Mouse (Mus musculus): ENCODE measurements around the gene Cebpb. TPM values are rescaled to one million over a fixed set of nuclear protein-coding genes. Genes with fewer than 3 reads are reported as not detected.
"Not testable (repeated sequence)": the region's sequence is repeated elsewhere in the genome, so short reads cannot be mapped to it uniquely, and the experiment has no call there.

Cebpb gene
- 226 and 227 TPM in 2 replicates for polyA plus RNA-seq (2012; ENCODE audit: insufficient read depth, insufficient read length, missing spikeins)

DNA sequence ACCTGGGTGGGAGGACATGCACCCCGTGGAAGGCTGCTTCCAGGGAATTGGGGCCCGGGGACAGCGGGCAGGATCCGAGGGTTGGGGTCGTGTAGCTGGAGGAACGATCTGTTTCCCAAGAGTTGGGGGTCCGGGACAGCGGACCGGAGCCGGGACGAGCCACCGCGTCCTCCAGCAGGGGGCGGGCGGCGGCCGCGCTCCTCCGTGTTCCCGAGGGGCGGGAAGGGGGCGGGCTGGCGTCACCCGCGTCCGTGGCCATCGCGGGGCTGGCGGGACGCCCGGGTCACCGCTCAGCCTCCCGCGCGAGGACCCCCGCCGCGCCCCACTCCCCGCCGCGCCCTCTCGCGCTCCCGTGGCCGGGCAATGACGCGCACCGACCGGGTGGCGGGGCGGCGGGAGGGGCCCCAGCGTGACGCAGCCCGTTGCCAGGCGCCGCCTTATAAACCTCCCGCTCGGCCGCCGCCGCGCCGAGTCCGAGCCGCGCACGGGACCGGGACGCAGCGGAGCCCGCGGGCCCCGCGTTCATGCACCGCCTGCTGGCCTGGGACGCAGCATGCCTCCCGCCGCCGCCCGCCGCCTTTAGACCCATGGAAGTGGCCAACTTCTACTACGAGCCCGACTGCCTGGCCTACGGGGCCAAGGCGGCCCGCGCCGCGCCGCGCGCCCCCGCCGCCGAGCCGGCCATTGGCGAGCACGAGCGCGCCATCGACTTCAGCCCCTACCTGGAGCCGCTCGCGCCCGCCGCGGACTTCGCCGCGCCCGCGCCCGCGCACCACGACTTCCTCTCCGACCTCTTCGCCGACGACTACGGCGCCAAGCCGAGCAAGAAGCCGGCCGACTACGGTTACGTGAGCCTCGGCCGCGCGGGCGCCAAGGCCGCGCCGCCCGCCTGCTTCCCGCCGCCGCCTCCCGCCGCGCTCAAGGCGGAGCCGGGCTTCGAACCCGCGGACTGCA is at the start of gene Cebpb:
Cebpb (plus strand) TSS at position 418 of the 954 bp plus-strand sequence.
- Histone ChIP-seq H3K4me1 (ENCODE audit: control insufficient read depth, insufficient read depth, insufficient read length, low read length) (peaks cover 8% of the 10 kb centered on the region; the same call in 1 of the 2 replicates), H3K4me3 (ENCODE audit: insufficient read depth, low read depth, low read length) (peak within 1 kb of the TSS; percentile 95), H3K27ac (replicated peaks; ENCODE audit: low read depth, low read length) (peak within 1 kb of the TSS; percentile 95)

DNA sequence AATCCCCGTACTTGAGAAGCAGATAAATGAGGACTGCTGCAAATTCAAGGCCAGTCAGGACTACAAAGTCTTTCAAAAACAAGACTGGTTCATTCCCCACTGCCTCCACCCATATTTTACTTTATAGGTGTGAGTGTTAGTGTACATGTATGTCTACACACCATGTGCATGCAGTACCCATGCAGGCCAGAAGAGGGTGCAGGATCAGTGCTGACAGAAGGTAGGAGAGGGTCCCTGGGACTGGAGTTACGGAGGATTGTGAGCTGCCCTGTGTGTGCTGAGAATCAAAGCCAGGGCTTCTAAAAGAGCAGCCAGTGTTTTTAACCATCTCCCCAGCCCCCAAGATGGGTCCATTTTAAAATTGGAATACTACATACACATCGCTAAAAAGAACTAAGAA is 48.4 kb upstream of the Cebpb start:
- Histone ChIP-seq H3K4me1 (ENCODE audit: control insufficient read depth, insufficient read depth, insufficient read length, low read length) (no peaks in the 10 kb centered on the region; the same call in 1 of the 2 replicates), H3K27ac (replicated peaks; ENCODE audit: low read depth, low read length) (no peak overlapping the region), H3K4me3 (ENCODE audit: insufficient read depth, low read depth, low read length) (no peak overlapping the region)

GRCm38 (mm10) chr2:167641337-167641736 is 47.4 kb upstream of the Cebpb start:
- Histone ChIP-seq H3K4me3 (ENCODE audit: insufficient read depth, low read depth, low read length) (no peak overlapping the region), H3K4me1 (ENCODE audit: control insufficient read depth, insufficient read depth, insufficient read length, low read length) (no peaks in the 10 kb centered on the region; the same call in 1 of the 2 replicates), H3K27ac (replicated peaks; ENCODE audit: low read depth, low read length) (no peak overlapping the region)

GRCm38 (mm10) chr2:167642164-167642563 is 46.6 kb upstream of the Cebpb start:
- Histone ChIP-seq H3K4me1 (ENCODE audit: control insufficient read depth, insufficient read depth, insufficient read length, low read length) (no peaks in the 10 kb centered on the region; the same call in 1 of the 2 replicates), H3K27ac (replicated peaks; ENCODE audit: low read depth, low read length) (no peak overlapping the region), H3K4me3 (ENCODE audit: insufficient read depth, low read depth, low read length) (no peak overlapping the region)

- H3K27ac ChIP-seq (replicated peaks; ENCODE audit: low read depth, low read length); H3K4me1 ChIP-seq (ENCODE audit: control insufficient read depth, insufficient read depth, insufficient read length, low read length); H3K4me3 ChIP-seq (ENCODE audit: insufficient read depth, low read depth, low read length): not testable (repeated sequence)
These were observed 45.2 kb upstream of the Cebpb start for GRCm38 (mm10) chr2:167643356-167644052.

DNA sequence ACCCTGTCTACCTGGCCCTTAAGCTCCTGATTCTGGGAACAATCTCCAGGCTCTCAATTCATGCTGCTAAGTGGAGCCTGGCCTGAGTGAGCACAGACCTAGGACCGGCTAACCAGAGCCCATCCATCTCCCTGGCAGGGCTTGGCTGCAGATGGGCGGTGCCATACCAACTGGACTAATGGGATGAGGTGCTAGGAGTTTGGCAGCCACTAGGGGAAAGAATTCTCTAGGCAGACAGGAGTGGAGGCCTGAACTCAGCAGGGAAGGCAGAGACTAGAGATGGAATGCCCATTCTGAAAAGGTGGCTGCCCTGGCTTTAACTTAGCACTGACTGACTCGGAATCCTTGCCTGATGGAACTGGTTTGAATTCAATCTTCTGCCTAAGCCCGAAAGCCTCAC is 42.3 kb upstream of the Cebpb start:
- Histone ChIP-seq H3K27ac (replicated peaks; ENCODE audit: low read depth, low read length) (no peak overlapping the region), H3K4me3 (ENCODE audit: insufficient read depth, low read depth, low read length) (no peak overlapping the region), H3K4me1 (ENCODE audit: control insufficient read depth, insufficient read depth, insufficient read length, low read length) (no peaks in the 10 kb centered on the region; the same call in 1 of the 2 replicates)

- Histone ChIP-seq H3K4me3 (ENCODE audit: insufficient read depth, low read depth, low read length) (no peak overlapping the region), H3K4me1 (ENCODE audit: control insufficient read depth, insufficient read depth, insufficient read length, low read length) (no peaks in the 10 kb centered on the region), H3K27ac (replicated peaks; ENCODE audit: low read depth, low read length) (no peak overlapping the region)
These were observed 39.3 kb upstream of the Cebpb start for GRCm38 (mm10) chr2:167649290-167650032.

GRCm38 (mm10) chr2:167651622-167652021 is 37.1 kb upstream of the Cebpb start:
- no peak overlapping the region for H3K27ac ChIP-seq (replicated peaks; ENCODE audit: low read depth, low read length)
- H3K4me3 ChIP-seq (ENCODE audit: insufficient read depth, low read depth, low read length) = no peak overlapping the region
- H3K4me1 ChIP-seq (ENCODE audit: control insufficient read depth, insufficient read depth, insufficient read length, low read length) = peaks cover 4% of the 10 kb centered on the region; the same call in 1 of the 2 replicates

DNA sequence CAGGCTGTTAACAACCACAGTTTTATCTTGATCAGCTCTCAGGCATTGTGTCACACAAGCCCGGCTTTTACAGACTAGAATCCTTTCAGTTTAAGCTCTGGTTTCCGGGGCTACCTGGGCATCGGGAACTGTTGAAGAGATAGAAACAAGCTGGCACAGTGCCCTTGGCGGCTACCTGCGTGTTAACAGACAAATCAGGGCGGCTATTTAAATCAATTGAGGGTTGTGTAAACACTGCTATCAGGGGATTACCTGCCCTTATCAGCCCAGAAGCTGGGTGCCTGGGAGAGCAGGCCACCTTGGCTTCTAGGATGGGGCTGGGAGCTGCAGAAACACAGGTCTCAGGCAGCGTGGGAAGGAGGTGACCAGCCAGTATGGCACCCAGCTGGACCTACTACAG is 36.0 kb upstream of the Cebpb start:
- no peak overlapping the region for H3K27ac ChIP-seq (replicated peaks; ENCODE audit: low read depth, low read length)
- no peak overlapping the region for H3K4me3 ChIP-seq (ENCODE audit: insufficient read depth, low read depth, low read length)
- H3K4me1 ChIP-seq (ENCODE audit: control insufficient read depth, insufficient read depth, insufficient read length, low read length) = peaks cover 11% of the 10 kb centered on the region

DNA sequence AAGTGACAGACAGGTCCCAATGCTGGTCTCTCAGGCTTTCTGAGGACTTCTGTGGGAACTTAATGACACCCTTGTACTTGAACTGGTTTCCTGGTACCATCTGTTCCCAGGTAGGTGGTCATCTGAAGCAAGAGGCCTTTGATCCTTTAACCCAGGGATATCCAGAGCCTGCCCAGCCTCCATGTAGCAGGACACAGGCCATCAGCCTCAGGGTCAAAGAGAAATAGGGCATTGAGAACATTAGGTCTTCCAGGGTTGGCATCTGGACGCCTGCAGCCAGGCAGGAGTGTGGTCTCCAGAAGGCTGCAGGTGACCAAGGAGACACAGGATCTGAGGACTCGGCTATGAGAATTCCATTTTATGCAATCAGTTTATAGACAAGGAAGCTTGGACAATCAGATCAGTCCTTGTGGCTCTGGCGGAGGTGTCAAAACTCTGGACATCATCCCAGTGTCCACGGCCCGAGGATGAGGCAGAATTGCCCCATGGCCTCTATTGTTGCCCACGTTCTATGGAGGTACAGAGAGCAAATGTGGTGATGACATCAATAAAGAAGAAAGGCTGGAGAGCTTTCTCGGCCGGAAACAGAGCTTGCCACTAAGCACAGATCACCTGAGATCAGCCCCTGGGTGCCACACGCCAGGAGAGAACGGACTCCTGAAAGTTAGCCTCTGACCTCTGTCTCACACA is 33.7 kb upstream of the Cebpb start:
- H3K4me1 ChIP-seq (ENCODE audit: control insufficient read depth, insufficient read depth, insufficient read length, low read length) = peaks cover 21% of the 10 kb centered on the region
- no peak overlapping the region for H3K27ac ChIP-seq (replicated peaks; ENCODE audit: low read depth, low read length)
- no peak overlapping the region for H3K4me3 ChIP-seq (ENCODE audit: insufficient read depth, low read depth, low read length)

GRCm38 (mm10) chr2:167656629-167657478 is 31.9 kb upstream of the Cebpb start:
- Histone ChIP-seq H3K4me3 (ENCODE audit: insufficient read depth, low read depth, low read length) (peak overlapping the region; percentile 33), H3K27ac (replicated peaks; ENCODE audit: low read depth, low read length) (peak overlapping the region; percentile 78), H3K4me1 (ENCODE audit: control insufficient read depth, insufficient read depth, insufficient read length, low read length) (peaks cover 22% of the 10 kb centered on the region)

DNA sequence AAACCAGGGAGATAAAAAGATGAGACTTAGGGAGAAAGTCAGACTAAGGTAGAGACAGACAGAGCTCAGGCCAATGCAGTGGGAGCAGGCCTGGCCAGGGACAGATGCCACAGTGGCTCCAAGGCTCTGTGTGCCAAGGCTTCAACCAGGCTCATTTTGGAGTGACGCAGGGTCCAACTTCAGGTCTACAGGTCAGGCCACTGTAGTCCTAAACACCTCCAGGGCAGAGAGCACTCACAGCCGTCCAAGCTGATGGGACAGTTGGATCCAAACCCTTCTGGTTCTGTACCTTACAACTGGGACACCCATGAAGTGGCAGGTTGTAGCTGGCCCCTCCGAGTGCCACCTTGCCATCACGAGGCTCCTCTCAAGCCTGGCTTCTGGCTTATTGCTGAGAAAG is 30.7 kb upstream of the Cebpb start:
- Histone ChIP-seq H3K27ac (replicated peaks; ENCODE audit: low read depth, low read length) (0 out of 2 replicates have a peak overlapping the region, but pooled peaks have one; percentile 3), H3K4me3 (ENCODE audit: insufficient read depth, low read depth, low read length) (no peak overlapping the region), H3K4me1 (ENCODE audit: control insufficient read depth, insufficient read depth, insufficient read length, low read length) (peaks cover 22% of the 10 kb centered on the region)

GRCm38 (mm10) chr2:167658712-167659111 is 30.0 kb upstream of the Cebpb start:
- H3K4me1 ChIP-seq (ENCODE audit: control insufficient read depth, insufficient read depth, insufficient read length, low read length) = peaks cover 22% of the 10 kb centered on the region
- H3K4me3 ChIP-seq (ENCODE audit: insufficient read depth, low read depth, low read length) = peak overlapping the region; percentile 14; the same call in 1 of the 2 replicates
- H3K27ac ChIP-seq (replicated peaks; ENCODE audit: low read depth, low read length) = no peak overlapping the region

All from brown adipose tissue, adult 24 weeks (tissue).